In the genomic region with DNA sequence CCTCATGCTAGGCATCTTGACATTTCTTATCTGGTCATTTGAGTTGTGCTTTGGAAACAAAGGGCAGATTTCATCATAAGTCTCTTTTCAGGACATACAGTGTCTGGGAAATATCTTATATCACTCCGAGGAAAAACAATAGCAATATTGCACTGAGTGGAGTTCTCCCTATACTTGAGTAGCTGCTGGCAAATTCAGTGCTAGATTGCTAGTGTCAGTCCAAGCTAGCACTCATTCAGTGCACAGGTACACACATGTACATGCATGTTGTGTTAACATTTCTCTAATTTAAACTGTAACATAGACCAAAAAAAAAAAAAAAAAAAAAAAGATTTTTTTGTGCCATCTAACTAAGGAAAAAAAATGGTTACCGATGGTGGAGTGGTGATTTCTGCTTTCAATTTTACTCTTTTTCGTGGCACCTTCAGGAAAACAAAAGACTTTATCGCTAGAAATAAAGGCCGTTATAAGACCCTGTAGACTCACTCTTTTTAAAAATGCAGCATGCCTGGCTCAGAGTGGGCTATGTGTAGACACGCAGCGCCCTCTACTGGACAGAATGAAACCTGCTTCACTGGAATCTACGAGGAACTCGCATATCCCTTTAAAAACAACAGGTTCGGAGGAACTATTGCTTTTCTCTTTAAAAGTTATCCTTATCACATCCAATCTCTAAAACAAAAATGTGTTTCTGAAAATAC, we compare ENCODE assay signal across 8 mouse cellular contexts.
DNase-seq lines count a peak whose midpoint lies in the region; ATAC-seq lines count a peak whose summit lies in the region.

No protein-coding gene starts in this region.

- peaks cover 15% of the 10 kb centered on the region; the same call in 1 of the 2 replicates for H3K4me1 ChIP-seq in hindbrain, embryonic 15.5 days (replicated peaks)

- peak; percentile 87 for ATAC-seq in hindbrain, embryonic 15.5 days (ENCODE audit: low FRiP score, low read depth)

- 18% methylated on average over 10 of the region's 10 CpGs for WGBS in hindbrain, embryonic 15.5 days

- peak overlapping the region; percentile 24; the same call in 1 of the 2 replicates for H3K9ac ChIP-seq in hindbrain, embryonic 15.5 days

- peak overlapping the region; percentile 38 for H3K4me3 ChIP-seq in hindbrain, embryonic 15.5 days

- H3K27ac ChIP-seq in hindbrain, embryonic 15.5 days (replicated peaks): peak overlapping the region; percentile 56

- H3K9me3 ChIP-seq in hindbrain, embryonic 15.5 days: no peaks in the 10 kb centered on the region

- H3K36me3 ChIP-seq in hindbrain, embryonic 15.5 days: no peaks in the 10 kb centered on the region

- DNase-seq in WW6 (ENCODE audit: low read depth, low spot score): peak; percentile 31
- peak; percentile 81 to 90 for DNase-seq in cerebellum, postnatal 25 days
- peak; percentile 67 for DNase-seq in gastrocnemius, adult 18-20 months (ENCODE audit: low spot score)
- peak; percentile 74 for DNase-seq in left cerebral cortex, adult 11 months (ENCODE audit: low spot score)
- peak; percentile 92 for DNase-seq in lung, postnatal 36 days
- peak; percentile 94 to 95 for DNase-seq in right cerebral cortex, adult 2 months (ENCODE audit: low spot score in 2 of 2)
- DNase-seq in urinary bladder, postnatal 10 days (ENCODE audit: low spot score): peak; percentile 30

- H3K27me3 ChIP-seq in hindbrain, embryonic 15.5 days: no peaks in the 10 kb centered on the region

- peak overlapping the region; percentile 53 for H3K4me2 ChIP-seq in hindbrain, embryonic 15.5 days

Comparison
In these comparisons a context has a peak if more than half of its experiments do, and no peak if none do; other contexts are left out.
1. Peak in every context shown above with its lines: DNase-seq, ATAC-seq, H3K4me3 ChIP-seq and H3K27ac ChIP-seq.
2. DNase-seq: peak in every context shown above with its lines; median percentile 94 in right cerebral cortex, adult 2 months; 92 in lung, postnatal 36 days; 86 in cerebellum, postnatal 25 days; 74 in left cerebral cortex, adult 11 months; 67 in gastrocnemius, adult 18-20 months; 31 in WW6; 30 in urinary bladder, postnatal 10 days.